Mouse (Mus musculus) ES-Bruce4 (cell line): ENCODE data around the gene Pip4k2a.

Experiments
- CTCF ChIP-seq: IDR thresholded peaks from one replicate; pipeline ENCODE4 v1.8.1; 2011; ENCODE audit warnings: low read depth, low read length
- EP300 ChIP-seq: IDR thresholded peaks from 2 replicates; pipeline ENCODE4 v1.6.1; 2011; ENCODE audit warnings: low read depth, low read length; ENCODE audit not compliant: insufficient read depth
- POLR2A ChIP-seq: IDR thresholded peaks from one replicate; pipeline ENCODE4 v1.8.1; 2011; ENCODE audit warnings: low read length; ENCODE audit not compliant: insufficient read depth

GRCm38 (mm10) chr2:18954422-18954821, 43.5 kb downstream of the Pip4k2a start:
- TF ChIP-seq POLR2A (no peak), CTCF (no peak), EP300 (no peak)
